Mouse (Mus musculus) hematopoietic stem cell, adult 5-6 weeks (primary cell): ENCODE measurements at regions not wholly inside any gene's neighbourhood (a gene's known extent, or its start where the extent isn't known, plus 50 kb on each side); places are given as distances from the start of the nearest gene placed in this dataset.

ENCODE experiments used
- ATAC-seq, 2 experiments: fragments of 125-278 bp in 1 of 2; replicated peaks in 1 of 2; 2 replicates each; pipeline ENCODE4 v1.8.0; 2016 to 2017; ENCODE audit warnings: inconsistent platforms in 2 of 2, mild to moderate bottlenecking in 2 of 2, moderate number of reproducible peaks in 2 of 2, low read depth in 1 of 2, moderate TSS enrichment in 1 of 2; ENCODE audit not compliant: low FRiP score in 2 of 2, poor library complexity in 2 of 2, severe bottlenecking in 2 of 2, insufficient read depth in 1 of 2, low TSS enrichment in 1 of 2

GRCm38 (mm10) chr13:32418655-32419054 lies 80.1 kb upstream of the Gmds start:
- ATAC-seq = no peak

GRCm38 (mm10) chr13:32417907-32418306 lies 79.4 kb upstream of the Gmds start:
- ATAC-seq = peak; percentile 46 to 58; a peak in 3 of 4 replicates

GRCm38 (mm10) chr13:32411287-32411935 lies 72.9 kb upstream of the Gmds start:
- peak; percentile 60 to 69; a peak in 3 of 4 replicates for ATAC-seq

GRCm38 (mm10) chr13:32410065-32410464 lies 71.5 kb upstream of the Gmds start:
- ATAC-seq = no peak

- ATAC-seq = no peak
These were observed 60.1 kb upstream of the Gmds start for GRCm38 (mm10) chr13:32398616-32399015.
